Mouse (Mus musculus) kidney, adult 2 months (tissue): ENCODE results near the gene Smarcb1. TPM values are rescaled to one million over a fixed set of nuclear protein-coding genes. Genes with fewer than 3 reads are reported as not detected.
A peak's percentile ranks its signal among the peaks of the same experiment; 100 is the strongest.

Experiments
- DNase-seq: peaks from one replicate; pipeline ENCODE4 v3.0.0; 2021
- H3K27ac ChIP-seq: fragments of 200-500 bp; 2 replicates; pipeline ENCODE4 v1.5.1; 2012; ENCODE audit warnings: low read depth, low read length, control low read depth, inconsistent platforms; ENCODE audit not compliant: insufficient read depth
- H3K27me3 ChIP-seq: fragments of 200-500 bp; replicated peaks from 2 replicates; pipeline ENCODE4 v1.6.1; 2012; ENCODE audit warnings: mild to moderate bottlenecking, moderate library complexity, low read length, inconsistent platforms; ENCODE audit not compliant: control insufficient read depth, insufficient read depth
- H3K36me3 ChIP-seq: fragments of 200-500 bp; 2 replicates; pipeline ENCODE4 v1.6.1; 2012; ENCODE audit warnings: mild to moderate bottlenecking, moderate library complexity, low read length, inconsistent platforms; ENCODE audit not compliant: control insufficient read depth, insufficient read depth
- H3K4me1 ChIP-seq: fragments of 200-500 bp; 2 replicates; pipeline ENCODE4 v1.6.1; 2011; ENCODE audit warnings: low read length; ENCODE audit not compliant: control insufficient read depth, insufficient read depth
- H3K4me3 ChIP-seq: fragments of 200-500 bp; 2 replicates; pipeline ENCODE4 v1.5.1; 2011; ENCODE audit warnings: mild to moderate bottlenecking, low read depth, low read length, control low read depth; ENCODE audit not compliant: insufficient read depth
- CTCF ChIP-seq: fragments of 200-500 bp; conservative IDR thresholded peaks from 2 replicates; pipeline ENCODE4 v1.5.1; 2011; ENCODE audit warnings: low read depth, mild to moderate bottlenecking, control low read depth, low read length, moderate library complexity, mixed read lengths; ENCODE audit not compliant: insufficient read depth, insufficient read length
- POLR2A ChIP-seq: fragments of 200-500 bp; IDR thresholded peaks from one replicate; pipeline ENCODE4 v1.6.1; 2011; ENCODE audit warnings: low read depth, low read length, control low read depth
- WGBS: fragments of 180-500 bp; shearing (Covaris S2); methylation state at CpG from one replicate; pipeline ENCODE4 v1.1.7; 2018; 5-methylcytosine and 5-hydroxymethylcytosine counted together
- polyA plus RNA-seq: library from polyadenylated mRNA; depleted of rRNA; stranded (reverse); fragments of >200 nt; gene quantifications from 2 replicates; pipeline ENCODE4 v1.2.3, GENCODE M21; 2012

Gene Smarcb1
- polyA plus RNA-seq, 1 experiment: 37.7 TPM

GRCm38 (mm10) chr10:75939481-75940234 lies 18.2 kb upstream of the Smarcb1 start:
- Histone ChIP-seq H3K27ac (0 out of 2 replicates have a peak overlapping the region, but pooled peaks have one; percentile 26), H3K4me3 (no peak overlapping the region), H3K4me1 (peaks cover 5% of the 10 kb centered on the region; the same call in 1 of the 2 replicates), H3K27me3 (no peaks in the 10 kb centered on the region), H3K36me3 (no peaks in the 10 kb centered on the region)
- no peak for TF ChIP-seq CTCF
- TF ChIP-seq POLR2A: no peak
- no peak for DNase-seq
- 50% methylated on average over 9 of the region's 9 CpGs for WGBS

DNA sequence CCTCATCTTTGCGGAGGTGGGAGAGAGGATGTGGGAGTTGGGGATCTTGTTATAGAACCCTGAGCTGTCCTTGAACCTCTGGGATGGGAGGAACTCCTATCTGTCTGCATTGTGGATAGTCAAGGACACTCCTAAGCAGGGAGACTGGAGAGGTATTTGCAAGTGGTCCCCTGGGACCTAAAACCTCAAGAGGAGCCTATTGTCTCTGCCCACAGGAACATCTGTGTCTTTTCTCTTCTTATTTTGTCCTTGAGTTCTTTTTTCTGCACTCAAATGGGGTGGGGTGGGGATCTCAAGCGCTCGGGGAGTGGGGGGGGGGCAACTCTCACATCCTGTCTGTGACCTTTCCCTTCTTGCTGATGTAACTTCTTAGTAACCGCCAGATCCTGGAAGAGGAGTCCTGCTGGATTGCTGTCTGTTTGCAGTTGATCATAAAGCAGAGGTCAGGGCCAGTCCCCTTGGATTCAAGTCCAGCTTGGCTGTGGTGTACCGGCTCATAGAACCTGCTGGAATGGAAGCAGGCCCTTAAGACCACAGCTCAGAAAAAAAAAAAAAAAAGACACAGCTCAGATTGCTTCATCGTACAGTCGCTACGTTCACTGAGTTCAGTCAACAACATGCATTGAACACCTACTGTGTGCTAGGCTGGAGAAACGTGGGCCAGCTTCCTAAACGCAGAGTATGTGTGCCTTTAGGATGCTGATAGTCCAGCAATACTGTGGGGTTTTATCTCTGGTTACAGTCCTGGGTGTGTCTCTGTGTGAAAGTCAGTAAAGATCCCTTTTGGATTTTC lies 16.6 kb upstream of the Smarcb1 start:
- Histone ChIP-seq H3K36me3 (no peaks in the 10 kb centered on the region), H3K27me3 (no peaks in the 10 kb centered on the region), H3K4me3 (no peak overlapping the region), H3K27ac (peak overlapping the region; percentile 24; the same call in 1 of the 2 replicates), H3K4me1 (peaks cover 5% of the 10 kb centered on the region; the same call in 1 of the 2 replicates)
- DNase-seq: peak; percentile 53
- WGBS: 43% methylated on average over 10 of the region's 10 CpGs
- TF ChIP-seq CTCF (no peak), POLR2A (no peak)

DNA sequence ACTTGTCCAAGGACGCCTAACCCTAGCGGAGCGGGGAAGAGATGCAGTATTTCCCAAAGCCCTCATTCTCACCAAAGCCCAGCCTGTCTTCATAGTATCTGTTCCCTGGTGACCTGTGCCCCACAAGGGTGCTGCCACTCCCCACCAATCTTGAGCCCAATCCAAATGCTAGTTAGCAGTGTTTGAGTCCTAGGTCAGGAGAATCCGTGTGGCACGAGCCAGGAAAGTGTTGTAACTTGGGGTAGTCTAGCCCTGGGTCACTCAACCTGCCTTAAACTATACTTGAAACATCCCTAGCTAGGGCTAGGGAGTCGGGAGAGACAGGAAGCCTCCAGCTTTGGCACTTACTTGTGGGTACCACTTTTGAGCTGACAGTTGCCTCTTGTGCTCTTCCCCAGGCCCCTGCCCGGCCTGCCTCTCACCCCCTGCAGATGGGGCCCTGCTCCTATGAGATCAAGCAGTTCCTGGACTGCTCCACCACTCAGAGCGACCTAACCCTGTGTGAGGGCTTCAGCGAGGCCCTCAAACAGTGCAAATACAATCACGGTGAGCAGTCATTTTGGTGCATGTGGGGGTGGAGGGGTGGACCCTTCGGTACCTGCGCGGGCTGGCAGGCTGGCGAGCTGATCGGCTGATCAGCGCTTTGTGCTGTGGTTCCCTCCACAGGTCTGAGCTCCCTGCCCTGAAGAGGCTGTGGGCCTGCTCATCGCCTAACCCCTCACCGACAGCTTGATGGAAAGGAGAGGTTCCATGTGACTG lies 15.7 kb upstream of the Smarcb1 start:
- H3K27ac ChIP-seq: peak overlapping the region; percentile 1; the same call in 1 of the 2 replicates
- peak overlapping the region; percentile 89 for H3K4me3 ChIP-seq
- DNase-seq: peak; percentile 58
- H3K36me3 ChIP-seq: no peaks in the 10 kb centered on the region
- TF ChIP-seq POLR2A: no peak
- TF ChIP-seq CTCF: no peak
- H3K4me1 ChIP-seq: peaks cover 8% of the 10 kb centered on the region
- H3K27me3 ChIP-seq: no peaks in the 10 kb centered on the region
- WGBS: 43% methylated on average over 18 of the region's 18 CpGs

GRCm38 (mm10) chr10:75935680-75936541 lies 14.5 kb upstream of the Smarcb1 start, which contains the start of gene Mmp11:
TSS of gene Mmp11 (minus strand) at chr10:75936496.
- Histone ChIP-seq H3K4me1 (peaks cover 8% of the 10 kb centered on the region), H3K27me3 (no peaks in the 10 kb centered on the region), H3K4me3 (peak within 1 kb of the TSS; percentile 89), H3K36me3 (no peaks in the 10 kb centered on the region), H3K27ac (peak within 1 kb of the TSS; percentile 96)
- DNase-seq: peak; percentile 95
- WGBS: 7% methylated on average over 51 of the region's 51 CpGs
- TF ChIP-seq CTCF: no peak
- peak; percentile 95 for TF ChIP-seq POLR2A

DNA sequence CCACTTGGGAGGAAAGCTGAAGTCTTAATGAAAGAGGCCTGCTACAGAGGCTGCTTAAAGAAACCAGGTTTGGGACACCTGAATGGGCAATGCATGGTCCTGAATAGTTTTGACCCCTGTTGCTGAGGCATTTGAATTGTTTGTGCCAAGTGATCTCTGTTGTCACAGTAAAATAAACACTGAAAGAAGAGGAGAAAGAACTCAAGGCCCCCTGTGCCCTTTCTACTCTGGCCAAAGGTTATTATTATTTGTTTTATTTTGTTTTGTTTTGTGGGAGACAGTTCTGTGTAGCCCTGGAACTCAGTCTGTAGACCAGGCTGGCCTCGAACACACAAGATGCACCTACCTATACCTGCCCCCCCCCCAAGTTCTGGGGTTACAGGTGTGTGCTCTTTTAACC lies 13.6 kb upstream of the Smarcb1 start:
- no peaks in the 10 kb centered on the region for H3K36me3 ChIP-seq
- H3K4me1 ChIP-seq: peaks cover 14% of the 10 kb centered on the region
- peak overlapping the region; percentile 91; the same call in 1 of the 2 replicates for H3K27ac ChIP-seq
- TF ChIP-seq CTCF: no peak
- TF ChIP-seq POLR2A: no peak
- no peak for DNase-seq
- H3K4me3 ChIP-seq: no peak overlapping the region
- 86% methylated on average over 1 of the region's 1 CpGs for WGBS
- H3K27me3 ChIP-seq: no peaks in the 10 kb centered on the region

GRCm38 (mm10) chr10:75932891-75933290 lies 11.5 kb upstream of the Smarcb1 start, which contains the start of gene Chchd10:
TSS of gene Chchd10 (plus strand) at chr10:75933130.
- H3K4me3 ChIP-seq: peak within 1 kb of the TSS; percentile 62
- no peak for DNase-seq
- H3K4me1 ChIP-seq: peaks cover 14% of the 10 kb centered on the region
- no peaks in the 10 kb centered on the region for H3K36me3 ChIP-seq
- no peak for TF ChIP-seq CTCF
- TF ChIP-seq POLR2A: no peak
- H3K27ac ChIP-seq: 0 out of 2 replicates have a peak within 1 kb of the TSS, but pooled peaks have one; percentile 3
- WGBS: 35% methylated on average over 6 of the region's 6 CpGs
- H3K27me3 ChIP-seq: no peaks in the 10 kb centered on the region
